Mouse (Mus musculus) stomach, postnatal 0 days (tissue): ENCODE results near the gene Fam129c. TPM values are rescaled to one million over a fixed set of nuclear protein-coding genes. Genes with fewer than 3 reads are reported as not detected.

Source experiments
- ATAC-seq: fragments of 200-750 bp; cut with Nextera tagmentation; 2 replicates; pipeline ENCODE4 v1.8.0; 2017; ENCODE audit not compliant: low FRiP score, low TSS enrichment
- DNase-seq: peaks from one replicate; pipeline ENCODE4 v3.0.0-alpha.2; 2016; ENCODE audit warnings: low spot score
- H3K27ac ChIP-seq: fragments of 300-500 bp; sonication (generic); replicated peaks from 2 replicates; pipeline ENCODE4 v1.5.1; 2014; ENCODE audit warnings: mild to moderate bottlenecking, control low read depth
- H3K27me3 ChIP-seq: fragments of 300-500 bp; sonication (generic); 2 replicates; pipeline ENCODE4 v1.6.1; 2014; ENCODE audit warnings: low read length; ENCODE audit not compliant: control insufficient read depth, insufficient read depth
- H3K36me3 ChIP-seq: fragments of 300-500 bp; sonication (generic); 2 replicates; pipeline ENCODE4 v1.6.1; 2014; ENCODE audit warnings: low read length, mixed read lengths; ENCODE audit not compliant: control insufficient read depth, insufficient read depth
- H3K4me1 ChIP-seq: fragments of 300-500 bp; sonication (generic); replicated peaks from 2 replicates; pipeline ENCODE4 v1.6.1; 2014; ENCODE audit warnings: antibody characterized with exemption; ENCODE audit not compliant: control insufficient read depth, insufficient read depth
- H3K4me2 ChIP-seq: fragments of 300-500 bp; sonication (generic); replicated peaks from 2 replicates; pipeline ENCODE4 v1.6.1; 2014; ENCODE audit warnings: low read depth, mild to moderate bottlenecking, control low read depth, moderate library complexity
- H3K4me3 ChIP-seq: fragments of 300-500 bp; sonication (generic); 2 replicates; pipeline ENCODE4 v1.5.1; 2014; ENCODE audit warnings: low read depth, low read length, control low read depth
- H3K9ac ChIP-seq: fragments of 300-500 bp; sonication (generic); 2 replicates; pipeline ENCODE4 v1.6.1; 2014; ENCODE audit warnings: mild to moderate bottlenecking, low read length, control low read depth, mixed read lengths
- H3K9me3 ChIP-seq: fragments of 300-500 bp; sonication (generic); 2 replicates; pipeline ENCODE4 v1.6.1; 2016; ENCODE audit warnings: low read length; ENCODE audit not compliant: control insufficient read depth
- CTCF ChIP-seq: IDR thresholded peaks from 2 replicates; pipeline ENCODE4 v1.5.1; 2016; ENCODE audit warnings: antibody characterized with exemption, low read depth, mild to moderate bottlenecking, moderate library complexity
- EP300 ChIP-seq: optimal IDR thresholded peaks from 2 replicates; pipeline ENCODE3; 2016; ENCODE audit warnings: antibody characterized with exemption
- WGBS: fragments of 180-500 bp; shearing (Covaris S2); extraction: QIAGEN DNeasy Blood & Tissue Kit; methylation state at CpG from one replicate; pipeline ENCODE4 v1.1.7; 2014; 5-methylcytosine and 5-hydroxymethylcytosine counted together
- microRNA-seq: library from miRNA; unstranded; fragments of <30 nt; microRNA quantifications from one replicate; pipeline ENCODE4, GENCODE M21; 2016
- polyA plus RNA-seq: library from polyadenylated mRNA; unstranded; fragments of >200 nt; fragmentation: Nextera tagmentation; extraction: Ambion mirVana; gene quantifications from 2 replicates; pipeline ENCODE4 v1.2.1, GENCODE M21; 2015

Fam129c gene
- polyA plus RNA-seq, 1 experiment from 2014 or later, result 1.4 TPM

DNA sequence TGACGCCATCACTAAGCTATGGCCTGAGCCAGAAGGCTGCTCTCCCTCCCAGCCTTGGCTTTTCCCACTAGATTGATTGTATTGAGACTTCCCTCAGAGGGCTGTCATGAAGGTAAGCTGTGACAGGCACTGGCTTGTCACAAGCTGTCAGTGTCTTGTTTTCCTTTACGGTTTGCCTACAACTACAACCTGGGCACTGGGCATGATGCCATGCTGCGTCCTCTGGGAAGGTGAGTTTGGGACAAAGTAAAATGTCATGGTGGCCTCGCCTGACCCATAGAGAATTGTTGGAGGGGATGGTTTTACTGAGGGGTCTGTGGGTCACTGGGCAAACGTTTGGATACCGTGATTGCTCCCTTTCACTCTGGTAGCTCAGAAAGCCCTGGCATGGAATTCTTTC, 40.9 kb downstream of the Fam129c start:
- WGBS, result 66% methylated on average over 6 of the region's 6 CpGs
- Histone ChIP-seq H3K4me1 (no peaks in the 10 kb centered on the region), H3K4me3 (no peak overlapping the region), H3K9me3 (no peaks in the 10 kb centered on the region), H3K27ac (no peak overlapping the region), H3K27me3 (no peaks in the 10 kb centered on the region), H3K36me3 (no peaks in the 10 kb centered on the region), H3K9ac (no peak overlapping the region), H3K4me2 (no peak overlapping the region)
- ATAC-seq, result no peak
- no peak for DNase-seq
- no peak for TF ChIP-seq EP300
- no peak for TF ChIP-seq CTCF

DNA sequence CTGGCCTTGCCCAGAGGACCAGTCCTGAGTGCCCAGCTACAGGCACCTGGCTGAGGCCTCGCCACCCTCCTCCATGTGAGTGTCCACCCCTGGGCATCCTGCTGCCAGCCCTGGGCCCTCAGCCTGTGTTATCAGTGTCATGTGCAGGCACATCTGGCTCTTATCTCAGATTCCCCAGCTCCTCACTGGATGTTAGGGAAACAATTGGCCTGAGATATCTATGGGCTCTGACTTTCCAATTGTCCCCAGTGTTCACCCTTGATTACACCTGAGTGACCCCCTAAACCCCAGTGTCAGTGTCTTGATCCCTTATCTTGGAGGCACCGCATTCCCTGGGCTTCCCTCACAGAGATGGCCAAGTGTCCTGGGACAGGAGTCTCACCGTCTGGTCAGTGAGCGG, 41.9 kb downstream of the Fam129c start:
- WGBS, result 90% methylated on average over 4 of the region's 4 CpGs
- no peaks in the 10 kb centered on the region for H3K27me3 ChIP-seq
- H3K4me2 ChIP-seq, result no peak overlapping the region
- no peak overlapping the region for H3K27ac ChIP-seq
- H3K9ac ChIP-seq, result no peak overlapping the region
- TF ChIP-seq EP300 (no peak), CTCF (no peak)
- ATAC-seq (0 out of 2 replicates have a peak, but pooled peaks have one; percentile 4), DNase-seq (no peak)
- no peaks in the 10 kb centered on the region for H3K4me1 ChIP-seq
- no peak overlapping the region for H3K4me3 ChIP-seq
- H3K36me3 ChIP-seq, result no peaks in the 10 kb centered on the region
- H3K9me3 ChIP-seq, result no peaks in the 10 kb centered on the region

DNA sequence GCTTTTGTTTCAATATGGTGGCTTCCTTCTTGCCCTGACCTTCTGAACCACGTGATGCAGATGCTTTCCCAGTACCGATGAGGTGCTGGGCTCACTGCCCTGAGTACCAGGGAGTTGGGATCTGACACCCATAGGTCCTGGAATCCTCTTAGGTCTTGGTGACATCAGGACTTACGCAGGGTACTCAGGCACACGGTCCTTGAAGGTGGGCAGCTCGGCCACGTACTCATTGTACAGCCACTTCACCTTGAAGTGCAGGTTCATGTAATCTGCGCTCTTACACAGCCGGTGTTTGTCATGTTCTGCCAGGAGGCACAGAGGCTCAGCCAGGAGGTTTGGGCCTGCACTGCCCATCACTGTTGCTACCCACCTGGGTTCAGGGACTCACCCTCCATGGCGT, 48.1 kb downstream of the Fam129c start:
- TF ChIP-seq EP300 (no peak), CTCF (no peak)
- Histone ChIP-seq H3K27me3 (no peaks in the 10 kb centered on the region), H3K4me2 (no peak overlapping the region), H3K36me3 (no peaks in the 10 kb centered on the region), H3K27ac (no peak overlapping the region), H3K4me1 (no peaks in the 10 kb centered on the region), H3K9me3 (no peaks in the 10 kb centered on the region), H3K9ac (no peak overlapping the region), H3K4me3 (no peak overlapping the region)
- 74% methylated on average over 9 of the region's 9 CpGs for WGBS
- no peak for ATAC-seq
- no peak for DNase-seq

DNA sequence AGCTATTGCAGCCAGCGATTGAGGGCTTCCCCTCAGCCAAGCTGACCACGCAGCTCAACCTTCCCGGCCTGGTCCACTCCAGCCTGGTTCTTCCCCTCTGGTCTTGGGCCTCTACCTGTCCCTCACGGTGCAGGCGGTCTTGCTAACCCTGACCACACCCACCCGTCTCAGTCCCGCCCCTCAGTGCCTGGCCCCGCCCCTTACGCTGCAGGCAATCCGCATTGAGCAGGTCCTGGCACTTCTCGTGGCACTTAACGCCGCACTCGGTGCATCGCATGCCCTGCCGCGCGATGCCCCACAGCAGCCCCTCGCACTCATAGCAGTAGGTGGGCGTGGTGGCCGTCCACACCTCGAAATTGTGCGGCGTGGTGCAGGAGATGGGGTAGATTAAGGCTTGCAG, 57.2 kb downstream of the Fam129c start:
- Histone ChIP-seq H3K4me1 (no peaks in the 10 kb centered on the region), H3K36me3 (no peaks in the 10 kb centered on the region), H3K27ac (no peak overlapping the region), H3K4me3 (no peak overlapping the region), H3K9ac (0 out of 2 replicates have a peak overlapping the region, but pooled peaks have one; percentile 13), H3K4me2 (peak overlapping the region; percentile 14; the same call in 1 of the 2 replicates), H3K27me3 (0 out of 2 replicates have a peak, but pooled peaks cover 2% of the 10 kb centered on the region), H3K9me3 (no peaks in the 10 kb centered on the region)
- peak; percentile 86 for DNase-seq
- TF ChIP-seq CTCF (no peak), EP300 (no peak)
- peak; percentile 64 for ATAC-seq
- 2% methylated on average over 24 of the region's 24 CpGs for WGBS

Small RNA genes within 50 kb of the gene (microRNA-seq; reads per million reads assigned to microRNA genes)
- not detected for gene Mir6769b

Other genes with a start within 250 kb of the Fam129c start
- gene Use1, start 230.8 kb upstream of the Fam129c start, polyA plus RNA-seq, result 97.1 and 107 TPM in 2 replicates
- gene Ocel1, start 226.3 kb upstream of the Fam129c start, polyA plus RNA-seq, result 8.2 and 9.1 TPM in 2 replicates
- gene Nr2f6, start 215.7 kb upstream of the Fam129c start, polyA plus RNA-seq, result 47.0 and 56.1 TPM in 2 replicates
- 4.1 and 4.5 TPM in 2 replicates for gene Ushbp1, start 201.8 kb upstream of the Fam129c start, polyA plus RNA-seq
- 54.7 and 61.7 TPM in 2 replicates for gene Babam1, start 200.8 kb upstream of the Fam129c start, polyA plus RNA-seq
- 5.0 and 6.4 TPM in 2 replicates for gene Ankle1, start 191.6 kb upstream of the Fam129c start, polyA plus RNA-seq
- 22.1 and 23.5 TPM in 2 replicates for gene Abhd8, start 134.0 kb upstream of the Fam129c start, polyA plus RNA-seq
- 127 and 137 TPM in 2 replicates for gene Mrpl34, start 132.7 kb upstream of the Fam129c start, polyA plus RNA-seq
- 72.5 and 74.5 TPM in 2 replicates for gene Dda1, start 128.4 kb upstream of the Fam129c start, polyA plus RNA-seq
- gene Ano8, start 111.7 kb upstream of the Fam129c start, polyA plus RNA-seq, result 0.68 and 1.1 TPM in 2 replicates
- gene Gtpbp3, start 109.5 kb upstream of the Fam129c start, polyA plus RNA-seq, result 7.2 and 8.2 TPM in 2 replicates
- gene Plvap, start 85.9 kb upstream of the Fam129c start, polyA plus RNA-seq, result 56.3 and 60.9 TPM in 2 replicates
- gene Ccdc194, start 71.9 kb upstream of the Fam129c start, polyA plus RNA-seq, result 0.29 and 0.46 TPM in 2 replicates
- 32.8 and 34.2 TPM in 2 replicates for gene Bst2, start 60.2 kb upstream of the Fam129c start, polyA plus RNA-seq
- gene Mvb12a, start 54.7 kb upstream of the Fam129c start, polyA plus RNA-seq, result 103 TPM in 2 replicates
- gene Tmem221, start 38.8 kb upstream of the Fam129c start, polyA plus RNA-seq, result 1.0 and 1.4 TPM in 2 replicates
- 0.04 and 0.05 TPM in 2 replicates for gene Nxnl1, start 31.0 kb upstream of the Fam129c start, polyA plus RNA-seq
- 26.5 and 27.4 TPM in 2 replicates for gene Slc27a1, start 28.8 kb upstream of the Fam129c start, polyA plus RNA-seq
- 221 and 223 TPM in 2 replicates for gene Pgls, start 5.5 kb upstream of the Fam129c start, polyA plus RNA-seq
- 40.3 and 41.1 TPM in 2 replicates for gene Colgalt1, start 13.3 kb downstream of the Fam129c start, polyA plus RNA-seq
- 0.46 and 0.52 TPM in 2 replicates for gene Unc13a, start 74.1 kb downstream of the Fam129c start, polyA plus RNA-seq
- gene Jak3, start 78.6 kb downstream of the Fam129c start, polyA plus RNA-seq, result 4.6 and 5.4 TPM in 2 replicates
- gene Insl3, start 91.6 kb downstream of the Fam129c start, polyA plus RNA-seq, result 1.9 and 2.6 TPM in 2 replicates
- 35.9 and 36.9 TPM in 2 replicates for gene B3gnt3, start 104.1 kb downstream of the Fam129c start, polyA plus RNA-seq
- 4.8 and 5.9 TPM in 2 replicates for gene Fcho1, start 128.1 kb downstream of the Fam129c start, polyA plus RNA-seq